Mouse (Mus musculus) duodenum, adult 2 months (tissue): ENCODE data around the gene Plekhm1. TPM values are rescaled to one million over a fixed set of nuclear protein-coding genes. Genes with fewer than 3 reads are reported as not detected.

ENCODE experiments used
- polyA plus RNA-seq: library from polyadenylated mRNA; depleted of rRNA; stranded (reverse); fragments of >200 nt; gene quantifications from 2 replicates; pipeline ENCODE4 v1.2.3, GENCODE M21; 2012; ENCODE audit warnings: low replicate concordance; rRNA removed

Plekhm1 gene
- 9.4 and 11.3 TPM in 2 replicates for polyA plus RNA-seq

GRCm38 (mm10) chr11:103411981-103412949 is at the start of gene Plekhm1:
TSS of gene Plekhm1 (minus strand) at chr11:103412687.

GRCm38 (mm10) chr11:103363214-103364148 is 49.0 kb downstream of the Plekhm1 start, which contains the start of gene Arhgap27:
TSS of gene Arhgap27 (minus strand) at chr11:103363692.

Other genes with a start within 250 kb of the Plekhm1 start
- gene Fmnl1, start 241.6 kb downstream of the Plekhm1 start, polyA plus RNA-seq, result 2.8 and 7.3 TPM in 2 replicates
- 1.1 and 1.4 TPM in 2 replicates for gene 1700023F06Rik, start 204.1 kb downstream of the Plekhm1 start, polyA plus RNA-seq
- gene Spata32, start 194.3 kb downstream of the Plekhm1 start, polyA plus RNA-seq, result not detected in 2 replicates
- 10.6 and 12.9 TPM in 2 replicates for gene Map3k14, start 145.2 kb downstream of the Plekhm1 start, polyA plus RNA-seq
- gene Arhgap27, start 49.0 kb downstream of the Plekhm1 start, polyA plus RNA-seq, result 118 and 157 TPM in 2 replicates
- not detected in 2 replicates for gene Lrrc37a, start 91.9 kb upstream of the Plekhm1 start, polyA plus RNA-seq
- gene Gm884, start 208.5 kb upstream of the Plekhm1 start, polyA plus RNA-seq, result not detected in 2 replicates
- not detected in 2 replicates for gene Lyzl6, start 226.2 kb upstream of the Plekhm1 start, polyA plus RNA-seq
- gene Rprml, start 236.9 kb upstream of the Plekhm1 start, polyA plus RNA-seq, result 1.3 and 6.6 TPM in 2 replicates